Mouse (Mus musculus) limb, embryonic 15.5 days (tissue): Measurements from ENCODE around the gene Armc6. TPM values are rescaled to one million over a fixed set of nuclear protein-coding genes. Genes with fewer than 3 reads are reported as not detected.

Experiments used
- ATAC-seq: fragments of 200-750 bp; cut with Nextera tagmentation; 2 replicates; pipeline ENCODE4 v1.8.0; 2017; ENCODE audit warnings: low read depth, moderate TSS enrichment; ENCODE audit not compliant: insufficient number of reproducible peaks, low FRiP score, low TSS enrichment
- H3K27ac ChIP-seq: fragments of 300-500 bp; sonication (generic); 2 replicates; pipeline ENCODE4 v1.5.1; 2015; ENCODE audit warnings: moderate library complexity, mild to moderate bottlenecking, inconsistent platforms
- H3K27me3 ChIP-seq: fragments of 300-500 bp; sonication (generic); 2 replicates; pipeline ENCODE4 v1.6.1; 2015; ENCODE audit warnings: inconsistent platforms
- H3K36me3 ChIP-seq: fragments of 300-500 bp; sonication (generic); 2 replicates; pipeline ENCODE4 v1.6.1; 2015; ENCODE audit warnings: inconsistent platforms
- H3K4me1 ChIP-seq: fragments of 300-500 bp; sonication (generic); 2 replicates; pipeline ENCODE4 v1.6.1; 2015; ENCODE audit warnings: inconsistent platforms
- H3K4me2 ChIP-seq: fragments of 300-500 bp; sonication (generic); 2 replicates; pipeline ENCODE4 v1.6.1; 2015; ENCODE audit warnings: mild to moderate bottlenecking, inconsistent platforms
- H3K4me3 ChIP-seq: fragments of 300-500 bp; sonication (generic); 2 replicates; pipeline ENCODE4 v1.5.1; 2015; ENCODE audit warnings: mild to moderate bottlenecking, inconsistent platforms
- H3K9ac ChIP-seq: fragments of 300-500 bp; sonication (generic); 2 replicates; pipeline ENCODE4 v1.6.1; 2015; ENCODE audit warnings: inconsistent platforms
- H3K9me3 ChIP-seq: fragments of 300-500 bp; sonication (generic); 2 replicates; pipeline ENCODE4 v1.6.1; 2016; ENCODE audit warnings: inconsistent platforms
- WGBS: fragments of 180-500 bp; shearing (Covaris S2); methylation state at CpG from one replicate; pipeline ENCODE4 v1.1.7; 2015; 5-methylcytosine and 5-hydroxymethylcytosine counted together
- polyA plus RNA-seq: library from polyadenylated mRNA; unstranded; fragments of >200 nt; fragmentation: Nextera tagmentation; extraction: Ambion mirVana; gene quantifications from 2 replicates; pipeline ENCODE4 v1.2.1, GENCODE M21; 2015

Armc6 gene
- polyA plus RNA-seq, 1 experiment from 2014 or later = 32.7 TPM

DNA sequence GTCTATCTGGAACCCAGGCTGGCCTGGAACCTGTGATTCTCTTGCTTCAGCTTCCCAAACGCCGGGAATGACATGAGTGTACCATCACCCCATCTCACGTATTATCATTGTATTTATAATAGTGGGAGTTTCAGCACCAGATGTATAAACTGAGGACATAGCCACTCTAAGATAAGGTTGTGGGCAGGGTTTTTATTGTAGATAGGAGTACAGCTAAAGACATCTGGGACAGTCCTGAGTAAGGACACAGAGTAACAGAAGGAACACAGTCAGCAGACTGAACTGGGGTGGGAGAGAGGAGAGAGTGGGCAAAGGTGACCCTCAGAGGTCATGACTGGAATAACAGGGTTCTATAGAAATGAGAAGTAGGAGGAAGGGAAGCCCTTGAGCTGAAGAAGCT is 33.4 kb upstream of the Armc6 start:
- 81% methylated on average over 3 of the region's 3 CpGs for WGBS
- no peaks in the 10 kb centered on the region for H3K27me3 ChIP-seq
- no peaks in the 10 kb centered on the region for H3K9me3 ChIP-seq
- no peak overlapping the region for H3K4me2 ChIP-seq
- no peak for ATAC-seq
- H3K36me3 ChIP-seq = peaks cover 23% of the 10 kb centered on the region
- H3K9ac ChIP-seq = no peak overlapping the region
- H3K4me1 ChIP-seq = no peaks in the 10 kb centered on the region
- H3K27ac ChIP-seq = no peak overlapping the region
- H3K4me3 ChIP-seq = no peak overlapping the region

DNA sequence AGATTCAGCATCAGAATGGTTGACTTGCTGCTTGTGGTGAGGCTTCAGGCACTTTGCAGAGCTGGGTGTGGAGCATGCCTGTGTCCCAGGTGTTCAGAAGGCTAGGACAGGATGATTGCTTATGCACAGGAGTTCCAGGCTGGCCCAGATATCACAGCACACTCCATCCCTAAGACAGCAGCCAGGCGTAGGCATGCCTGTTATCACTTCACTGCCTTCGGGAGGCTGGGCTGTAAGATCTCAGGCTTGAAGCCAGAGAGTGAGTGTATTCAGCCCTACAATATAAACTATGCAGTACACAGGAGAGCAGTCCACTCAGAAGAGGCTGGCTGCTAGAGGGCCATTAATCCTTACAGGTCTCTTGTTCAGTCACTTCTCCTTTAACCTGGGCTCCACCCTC is 24.8 kb upstream of the Armc6 start:
- Histone ChIP-seq H3K4me1 (no peaks in the 10 kb centered on the region), H3K9ac (no peak overlapping the region), H3K4me2 (no peak overlapping the region), H3K4me3 (no peak overlapping the region), H3K27ac (no peak overlapping the region), H3K9me3 (no peaks in the 10 kb centered on the region), H3K27me3 (no peaks in the 10 kb centered on the region), H3K36me3 (peaks cover 97% of the 10 kb centered on the region)
- ATAC-seq = no peak
- 87% methylated on average over 2 of the region's 2 CpGs for WGBS

DNA sequence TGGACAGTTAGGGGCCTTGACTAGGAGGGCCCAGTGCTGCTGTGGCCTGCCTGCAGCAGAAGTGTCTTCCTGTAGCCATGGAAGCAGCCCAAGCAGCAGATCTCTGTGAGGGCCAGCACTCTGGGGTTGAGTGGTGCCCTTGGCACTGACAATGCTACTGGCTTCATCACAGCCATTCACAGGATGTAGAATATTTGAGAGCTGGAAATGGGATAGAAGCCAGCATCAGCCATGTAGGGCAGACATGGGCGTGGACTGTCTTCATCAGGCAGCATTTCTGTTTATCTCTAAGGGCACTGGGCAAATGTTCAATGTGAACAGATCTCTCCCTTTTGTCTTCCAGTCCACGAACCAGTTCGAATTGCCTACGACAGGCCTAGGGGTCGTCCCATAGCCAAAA is 24.3 kb upstream of the Armc6 start:
- H3K27me3 ChIP-seq = no peaks in the 10 kb centered on the region
- no peak overlapping the region for H3K4me3 ChIP-seq
- 90% methylated on average over 5 of the region's 5 CpGs for WGBS

DNA sequence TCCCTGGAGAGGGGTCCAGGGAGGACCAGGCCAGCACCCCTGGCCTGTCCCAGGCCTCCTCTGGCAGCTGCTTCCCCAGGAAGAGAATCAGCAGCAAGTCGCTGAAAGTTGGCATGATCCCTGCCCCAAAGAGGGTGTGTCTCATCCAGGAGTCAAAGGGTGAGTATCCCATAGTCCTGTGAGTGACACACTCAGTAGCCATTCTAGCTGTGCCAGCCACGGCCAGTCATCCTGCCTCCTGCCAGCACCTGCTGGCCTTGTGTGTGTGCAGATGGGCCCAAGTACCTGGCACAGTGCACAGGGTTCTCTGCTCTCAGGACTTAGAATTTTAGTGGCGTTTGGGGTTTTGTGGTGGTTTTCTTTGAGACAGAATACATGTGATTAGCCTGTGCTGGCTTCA is 23.2 kb upstream of the Armc6 start:
- Histone ChIP-seq H3K4me2 (no peak overlapping the region), H3K27ac (no peak overlapping the region), H3K4me3 (no peak overlapping the region), H3K36me3 (peaks cover 97% of the 10 kb centered on the region), H3K27me3 (no peaks in the 10 kb centered on the region), H3K9ac (no peak overlapping the region), H3K4me1 (no peaks in the 10 kb centered on the region), H3K9me3 (no peaks in the 10 kb centered on the region)
- WGBS = 91% methylated on average over 3 of the region's 3 CpGs
- no peak for ATAC-seq

More for the DNA sequence above, 24.3 kb upstream of the Armc6 start:
- Histone ChIP-seq H3K27ac (no peak overlapping the region), H3K36me3 (peaks cover 97% of the 10 kb centered on the region), H3K9ac (no peak overlapping the region), H3K4me1 (no peaks in the 10 kb centered on the region), H3K4me2 (no peak overlapping the region), H3K9me3 (no peaks in the 10 kb centered on the region)
- ATAC-seq = no peak

DNA sequence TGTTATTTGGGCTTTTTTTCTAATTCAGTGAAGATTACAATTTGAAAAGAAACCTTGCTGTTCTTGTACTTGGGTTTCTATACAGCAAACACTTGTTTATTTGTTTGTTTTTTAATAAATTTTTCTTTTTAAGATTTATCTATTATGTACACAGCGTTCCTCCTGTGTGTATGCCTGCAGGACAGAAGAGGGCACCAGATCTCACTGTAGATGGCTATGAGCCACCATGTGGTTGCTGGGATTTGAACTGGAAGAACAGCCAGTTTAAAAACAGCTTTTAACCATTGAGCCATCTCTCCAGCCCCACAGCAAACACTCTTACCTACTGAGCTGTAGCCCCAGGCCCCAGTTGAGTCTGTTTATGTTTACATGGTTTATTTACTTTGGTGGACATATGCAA is 20.4 kb upstream of the Armc6 start:
- H3K4me2 ChIP-seq = no peak overlapping the region
- no peak overlapping the region for H3K9ac ChIP-seq
- no peak overlapping the region for H3K27ac ChIP-seq
- no peaks in the 10 kb centered on the region for H3K27me3 ChIP-seq
- no peaks in the 10 kb centered on the region for H3K4me1 ChIP-seq
- no peak overlapping the region for H3K4me3 ChIP-seq
- H3K36me3 ChIP-seq = peaks cover 96% of the 10 kb centered on the region
- 88% methylated on average over 1 of the region's 1 CpGs for WGBS
- no peak for ATAC-seq
- H3K9me3 ChIP-seq = no peaks in the 10 kb centered on the region

DNA sequence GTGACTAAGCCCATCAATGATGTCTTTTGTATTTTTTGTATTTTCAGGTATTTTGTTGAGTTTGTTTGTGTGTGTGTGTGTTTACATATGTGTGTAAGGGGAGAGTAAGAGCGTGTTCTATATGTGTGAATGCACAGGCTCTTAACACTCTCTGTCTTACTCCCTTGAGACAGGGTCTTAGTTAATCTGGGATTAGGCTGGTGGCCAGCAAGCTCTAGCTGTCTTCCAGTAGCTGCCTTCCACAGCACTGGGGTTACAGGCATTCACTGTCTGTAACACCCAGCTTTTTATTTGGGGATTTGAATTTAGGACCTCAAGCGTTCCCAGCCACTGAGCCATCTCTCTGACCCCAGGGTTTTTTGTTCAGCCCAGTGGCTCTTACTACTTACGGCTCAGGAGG is 13.6 kb upstream of the Armc6 start:
- 90% methylated on average over 3 of the region's 3 CpGs for WGBS
- Histone ChIP-seq H3K4me3 (no peak overlapping the region), H3K4me2 (no peak overlapping the region), H3K27ac (no peak overlapping the region), H3K4me1 (no peaks in the 10 kb centered on the region), H3K36me3 (peaks cover 89% of the 10 kb centered on the region), H3K9ac (no peak overlapping the region), H3K9me3 (no peaks in the 10 kb centered on the region), H3K27me3 (no peaks in the 10 kb centered on the region)
- no peak for ATAC-seq

DNA sequence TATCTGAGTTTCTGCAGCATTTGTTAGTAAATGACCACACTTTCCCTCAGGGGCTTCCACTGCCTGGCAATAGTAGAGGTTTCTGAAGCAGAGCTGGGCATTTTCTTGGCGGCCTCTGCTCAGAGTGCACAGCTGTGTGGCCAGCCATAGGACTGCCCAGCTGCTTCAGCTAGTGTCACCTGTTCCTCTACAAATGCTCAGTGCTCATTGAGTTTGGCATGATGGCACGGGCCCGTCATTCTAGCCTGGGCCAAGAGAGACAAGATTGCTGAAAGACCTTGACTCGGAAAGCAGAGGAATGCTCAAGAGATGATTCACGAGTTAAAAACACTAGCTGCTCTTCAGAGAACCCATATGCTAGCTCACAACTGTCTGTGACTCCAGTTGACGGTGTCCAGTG is 12.4 kb upstream of the Armc6 start:
- 88% methylated on average over 6 of the region's 6 CpGs for WGBS
- ATAC-seq = no peak

DNA sequence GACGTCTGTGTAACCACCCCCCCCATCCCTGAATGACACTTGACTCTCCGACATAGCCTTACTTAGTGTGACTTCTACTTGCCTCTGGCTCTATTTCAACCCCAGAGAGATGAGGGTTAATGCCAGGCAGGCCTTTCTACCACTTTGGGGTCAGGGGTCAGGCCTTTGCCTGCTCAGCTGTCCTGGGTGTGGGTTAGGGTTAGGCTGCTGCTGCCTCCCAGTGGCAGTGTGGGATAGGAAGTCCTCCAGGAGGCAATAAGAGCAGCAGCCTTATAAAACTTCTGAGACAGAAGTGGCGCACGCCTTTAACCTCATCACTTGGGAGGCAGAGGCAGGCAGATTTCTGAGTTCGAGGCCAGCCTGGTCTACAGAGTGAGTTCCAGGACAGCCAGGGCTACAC is 6.4 kb upstream of the Armc6 start:
- no peak overlapping the region for H3K9ac ChIP-seq
- no peaks in the 10 kb centered on the region for H3K27me3 ChIP-seq
- peaks cover 8% of the 10 kb centered on the region for H3K4me1 ChIP-seq
- H3K4me3 ChIP-seq = no peak overlapping the region
- H3K36me3 ChIP-seq = peaks cover 85% of the 10 kb centered on the region
- 86% methylated on average over 5 of the region's 5 CpGs for WGBS
- no peak overlapping the region for H3K27ac ChIP-seq
- H3K4me2 ChIP-seq = no peak overlapping the region
- H3K9me3 ChIP-seq = no peaks in the 10 kb centered on the region
- ATAC-seq = no peak

More for the DNA sequence above, 12.4 kb upstream of the Armc6 start:
- Histone ChIP-seq H3K27me3 (no peaks in the 10 kb centered on the region), H3K27ac (no peak overlapping the region), H3K4me2 (no peak overlapping the region), H3K4me3 (no peak overlapping the region), H3K4me1 (no peaks in the 10 kb centered on the region), H3K9ac (no peak overlapping the region), H3K9me3 (no peaks in the 10 kb centered on the region), H3K36me3 (peaks cover 89% of the 10 kb centered on the region)

DNA sequence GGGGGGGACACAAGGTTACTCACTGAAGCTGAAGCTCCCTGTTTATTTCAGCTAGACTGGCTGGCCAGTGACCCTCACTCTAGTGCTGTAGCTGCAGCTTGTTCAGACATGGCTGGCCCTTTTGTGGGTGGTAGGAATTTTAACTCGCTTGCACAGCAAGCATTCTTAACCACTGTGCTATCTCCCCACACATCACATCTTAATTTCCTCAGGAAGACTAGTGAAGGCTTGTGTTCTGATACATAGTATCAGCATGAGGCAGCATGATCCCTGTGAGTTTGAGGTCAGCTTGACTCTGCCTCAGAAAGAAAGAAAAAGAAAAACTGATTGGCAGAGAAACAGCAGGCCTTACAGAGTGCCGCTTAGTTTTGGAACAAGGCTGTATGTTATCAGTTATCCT is 3.6 kb upstream of the Armc6 start:
- 91% methylated on average over 2 of the region's 2 CpGs for WGBS
- Histone ChIP-seq H3K9ac (no peak overlapping the region), H3K4me2 (no peak overlapping the region), H3K27me3 (no peaks in the 10 kb centered on the region), H3K4me1 (peaks cover 21% of the 10 kb centered on the region), H3K36me3 (peaks cover 63% of the 10 kb centered on the region), H3K27ac (no peak overlapping the region), H3K9me3 (no peaks in the 10 kb centered on the region), H3K4me3 (no peak overlapping the region)
- no peak for ATAC-seq

DNA sequence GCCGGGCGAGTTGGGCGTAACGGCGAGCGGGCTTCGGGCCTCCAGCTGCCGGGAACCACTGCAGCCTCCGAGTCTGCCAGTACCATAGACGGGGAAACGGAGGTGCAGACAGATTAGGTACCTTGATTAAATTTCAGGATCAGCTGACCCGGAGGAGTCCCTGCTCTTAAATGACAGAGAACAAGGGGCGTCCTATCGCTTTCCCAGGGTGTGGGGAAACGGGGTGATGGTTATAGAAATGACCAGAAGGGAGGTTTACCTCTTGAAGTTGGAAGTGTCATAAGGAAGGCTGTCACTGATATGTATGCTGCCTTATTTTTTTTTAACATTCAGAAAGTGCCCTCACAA is 489 bp upstream of the Armc6 start:
- Histone ChIP-seq H3K4me3 (peak overlapping the region; percentile 93), H3K36me3 (peaks cover 50% of the 10 kb centered on the region), H3K9ac (peak overlapping the region; percentile 81), H3K27me3 (no peaks in the 10 kb centered on the region), H3K4me2 (peak overlapping the region; percentile 86), H3K4me1 (peaks cover 21% of the 10 kb centered on the region), H3K27ac (peak overlapping the region; percentile 97), H3K9me3 (no peaks in the 10 kb centered on the region)
- peak; percentile 56 for ATAC-seq
- under 1% methylated on average over 15 of the region's 15 CpGs for WGBS

DNA sequence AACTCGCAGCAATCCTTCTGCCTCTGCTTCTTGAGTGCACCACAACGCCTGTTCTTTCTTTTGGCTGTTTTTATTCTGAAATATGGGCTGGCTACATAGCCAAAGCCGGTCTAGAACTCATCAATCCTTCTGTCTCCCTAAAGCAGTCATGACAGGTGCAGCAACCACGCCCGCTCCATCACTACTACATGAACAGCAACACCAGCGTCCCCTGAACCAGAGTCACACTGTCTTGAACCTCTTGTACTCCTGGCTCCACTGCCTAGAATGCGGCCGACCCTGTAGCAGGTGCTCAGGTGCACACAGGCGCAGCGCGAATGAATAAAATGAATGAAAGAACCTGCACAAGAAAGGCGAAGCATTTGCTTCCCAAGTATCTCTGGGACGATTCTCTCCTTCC is 660 bp downstream of the Armc6 start:
- WGBS = 8% methylated on average over 13 of the region's 13 CpGs
- Histone ChIP-seq H3K27ac (peak overlapping the region; percentile 97; the same call in 1 of the 2 replicates), H3K9me3 (no peaks in the 10 kb centered on the region), H3K4me2 (peak overlapping the region; percentile 86), H3K36me3 (peaks cover 52% of the 10 kb centered on the region), H3K4me1 (peaks cover 21% of the 10 kb centered on the region), H3K9ac (peak overlapping the region; percentile 81; the same call in 1 of the 2 replicates), H3K27me3 (no peaks in the 10 kb centered on the region), H3K4me3 (peak overlapping the region; percentile 93)
- ATAC-seq = no peak

DNA sequence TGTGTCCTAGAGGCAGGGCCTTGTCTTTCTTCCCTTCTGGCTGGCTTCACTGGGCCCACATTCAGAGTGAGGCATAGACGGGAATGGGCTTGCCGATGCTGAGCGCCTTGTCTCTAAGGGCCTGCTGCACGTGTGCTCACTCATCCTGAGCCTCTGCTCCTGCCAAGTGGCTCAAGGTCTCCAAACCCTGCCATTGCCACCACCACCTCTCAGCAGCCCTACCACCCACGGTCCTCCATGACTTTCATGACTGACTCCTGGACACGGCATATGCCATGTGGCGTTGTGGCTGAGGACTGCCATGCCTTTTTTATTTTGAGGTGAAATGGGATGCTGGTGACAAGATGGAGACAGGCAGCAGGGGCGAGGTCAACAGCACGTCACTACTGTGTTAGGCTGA is 3.4 kb downstream of the Armc6 start:
- peaks cover 37% of the 10 kb centered on the region for H3K36me3 ChIP-seq
- H3K27ac ChIP-seq = no peak overlapping the region
- H3K4me3 ChIP-seq = no peak overlapping the region
- H3K4me2 ChIP-seq = no peak overlapping the region
- no peaks in the 10 kb centered on the region for H3K27me3 ChIP-seq
- H3K4me1 ChIP-seq = peaks cover 14% of the 10 kb centered on the region
- no peak for ATAC-seq
- 91% methylated on average over 9 of the region's 9 CpGs for WGBS
- no peaks in the 10 kb centered on the region for H3K9me3 ChIP-seq
- no peak overlapping the region for H3K9ac ChIP-seq

DNA sequence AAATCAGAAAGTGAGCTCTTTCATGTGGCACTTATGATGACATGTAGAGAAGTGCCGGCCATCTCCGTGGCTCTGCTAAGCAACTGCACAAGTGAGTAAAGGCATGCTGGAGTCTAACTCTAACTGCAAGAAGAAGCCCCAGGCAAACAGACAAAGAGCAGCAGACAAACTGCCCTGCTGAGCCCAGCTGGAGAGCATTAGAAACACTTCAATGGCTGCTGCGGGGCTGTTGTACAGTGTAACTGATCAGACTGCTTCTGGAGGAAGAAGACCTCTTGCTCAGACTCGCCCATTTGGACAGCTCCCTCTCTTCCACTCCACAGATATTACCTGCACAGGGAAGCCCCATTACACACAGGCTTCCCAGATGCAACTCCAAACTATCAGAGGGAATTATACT is 6.3 kb downstream of the Armc6 start:
- Histone ChIP-seq H3K4me1 (no peaks in the 10 kb centered on the region; the same call in 1 of the 2 replicates), H3K27ac (no peak overlapping the region), H3K9ac (no peak overlapping the region), H3K4me3 (no peak overlapping the region), H3K36me3 (peaks cover 66% of the 10 kb centered on the region), H3K27me3 (no peaks in the 10 kb centered on the region), H3K9me3 (no peaks in the 10 kb centered on the region), H3K4me2 (no peak overlapping the region)
- ATAC-seq = no peak
- WGBS = 66% methylated on average over 4 of the region's 4 CpGs
